Mouse (Mus musculus) forebrain, postnatal 0 days (tissue): ENCODE results near the gene Galnt6. TPM values are rescaled to one million over a fixed set of nuclear protein-coding genes. Genes with fewer than 3 reads are reported as not detected.

Source experiments
- ATAC-seq: fragments of 200-750 bp; cut with Nextera tagmentation; 2 replicates; pipeline ENCODE4 v1.8.0; 2017; ENCODE audit warnings: mild to moderate bottlenecking, moderate library complexity
- DNase-seq: peaks from one replicate; pipeline ENCODE4 v3.0.0-alpha.2; 2015
- H3K27ac ChIP-seq: fragments of 300-500 bp; sonication (generic); 2 replicates; pipeline ENCODE4 v1.5.1; 2014; ENCODE audit warnings: low read depth, mild to moderate bottlenecking, antibody characterized with exemption, low read length, moderate library complexity, mixed read lengths
- H3K27me3 ChIP-seq: fragments of 300-500 bp; sonication (generic); 2 replicates; pipeline ENCODE4 v1.6.1; 2014; ENCODE audit warnings: mild to moderate bottlenecking, low read length, mixed read lengths; ENCODE audit not compliant: insufficient read depth
- H3K36me3 ChIP-seq: fragments of 300-500 bp; sonication (generic); 2 replicates; pipeline ENCODE4 v1.6.1; 2014; ENCODE audit warnings: mild to moderate bottlenecking, moderate library complexity; ENCODE audit not compliant: insufficient read depth
- H3K4me1 ChIP-seq: fragments of 300-500 bp; sonication (generic); 2 replicates; pipeline ENCODE4 v1.6.1; 2014; ENCODE audit warnings: antibody characterized with exemption; ENCODE audit not compliant: insufficient read depth
- H3K4me2 ChIP-seq: fragments of 300-500 bp; sonication (generic); 2 replicates; pipeline ENCODE4 v1.6.1; 2014; ENCODE audit warnings: low read depth, mild to moderate bottlenecking, moderate library complexity
- H3K4me3 ChIP-seq: fragments of 300-500 bp; sonication (generic); 2 replicates; pipeline ENCODE4 v1.5.1; 2014; ENCODE audit warnings: low read depth, low read length, mixed read lengths
- H3K9ac ChIP-seq: fragments of 300-500 bp; sonication (generic); 2 replicates; pipeline ENCODE4 v1.6.1; 2014; ENCODE audit warnings: mild to moderate bottlenecking
- H3K9me3 ChIP-seq: fragments of 300-500 bp; sonication (generic); 2 replicates; pipeline ENCODE4 v1.6.1; 2016; ENCODE audit warnings: low read length
- CTCF ChIP-seq: sonication (generic); IDR thresholded peaks from 2 replicates; pipeline ENCODE4 v1.5.1; 2016; ENCODE audit warnings: antibody characterized with exemption, control low read depth, low read depth
- WGBS: fragments of 180-500 bp; shearing (Covaris S2); extraction: QIAGEN DNeasy Blood & Tissue Kit; methylation state at CpG from one replicate; pipeline ENCODE4 v1.1.7; 2014; 5-methylcytosine and 5-hydroxymethylcytosine counted together
- microRNA-seq, 2 experiments: library from miRNA; unstranded; fragments of <30 nt; microRNA quantifications; one replicate each; pipeline ENCODE4; 2016
- polyA plus RNA-seq: library from polyadenylated mRNA; unstranded; fragments of >200 nt; fragmentation: Nextera tagmentation; extraction: Ambion mirVana; gene quantifications from 2 replicates; pipeline ENCODE4 v1.2.1, GENCODE M21; 2015
- total RNA-seq: library from RNA; depleted of rRNA; stranded (reverse); fragments of >200 nt; gene quantifications from 2 replicates; pipeline ENCODE4 v1.2.3, GENCODE M21; 2014; rRNA removed

The Galnt6 gene
- total and polyA plus RNA-seq, 2 experiments from 2014 or later: 0.47 to 1.5 TPM

DNA sequence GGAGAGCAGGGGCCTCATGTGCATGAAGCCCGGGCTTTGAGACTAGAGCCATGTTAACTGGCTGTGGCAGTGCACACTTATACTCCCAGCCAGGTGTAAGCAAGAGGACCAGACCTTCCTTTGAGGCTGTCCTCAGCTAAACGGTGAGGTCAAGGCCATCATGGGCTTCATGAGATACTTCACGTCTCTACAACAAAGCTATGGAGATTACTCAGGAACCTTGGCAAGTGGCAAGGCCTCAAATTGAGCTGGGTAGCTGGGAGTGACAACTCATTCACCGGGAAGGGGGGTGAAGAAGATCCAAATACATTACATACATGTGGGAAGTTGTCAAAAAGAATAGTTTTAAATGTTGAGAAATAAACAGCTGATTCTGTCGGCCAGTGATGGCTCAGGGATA, 68.4 kb downstream of the Galnt6 start:
- Histone ChIP-seq H3K9ac (no peak overlapping the region), H3K36me3 (no peaks in the 10 kb centered on the region), H3K4me2 (no peak overlapping the region), H3K9me3 (no peaks in the 10 kb centered on the region), H3K4me1 (no peaks in the 10 kb centered on the region), H3K27ac (no peak overlapping the region), H3K4me3 (no peak overlapping the region), H3K27me3 (no peaks in the 10 kb centered on the region)
- DNase-seq (no peak), ATAC-seq (no peak)
- no peak for TF ChIP-seq CTCF
- WGBS: 91% methylated on average over 5 of the region's 5 CpGs

GRCm38 (mm10) chr15:100660306-100660705, 68.9 kb downstream of the Galnt6 start:
- no peak overlapping the region for H3K9ac ChIP-seq
- H3K4me2 ChIP-seq: no peak overlapping the region
- H3K9me3 ChIP-seq: no peaks in the 10 kb centered on the region
- ATAC-seq (no peak), DNase-seq (no peak)
- H3K27ac ChIP-seq: no peak overlapping the region
- no peak overlapping the region for H3K4me3 ChIP-seq
- TF ChIP-seq CTCF: no peak
- H3K27me3 ChIP-seq: no peaks in the 10 kb centered on the region
- no peaks in the 10 kb centered on the region for H3K4me1 ChIP-seq
- H3K36me3 ChIP-seq: no peaks in the 10 kb centered on the region
- 72% methylated on average over 9 of the region's 9 CpGs for WGBS

DNA sequence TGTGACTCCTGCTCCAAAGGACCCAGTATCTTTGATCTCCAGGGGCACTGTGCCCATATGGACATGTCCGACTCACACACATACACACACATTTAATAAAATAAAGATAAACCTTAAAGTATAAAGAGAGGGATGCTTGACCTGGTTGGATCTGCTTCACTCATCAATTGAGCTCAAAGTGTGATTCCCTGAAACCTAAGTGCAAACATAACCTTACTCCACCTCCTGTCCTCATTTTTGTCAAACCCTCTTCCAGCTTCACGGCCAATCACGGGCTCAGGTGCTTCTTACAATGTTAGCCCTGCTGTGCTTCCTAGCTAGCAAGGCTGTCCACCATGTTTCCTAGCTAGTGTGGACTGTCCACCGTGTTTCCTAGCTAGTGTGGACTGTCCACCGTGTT, 74.0 kb downstream of the Galnt6 start:
- no peak for TF ChIP-seq CTCF
- no peak overlapping the region for H3K4me3 ChIP-seq
- no peaks in the 10 kb centered on the region for H3K36me3 ChIP-seq

DNA sequence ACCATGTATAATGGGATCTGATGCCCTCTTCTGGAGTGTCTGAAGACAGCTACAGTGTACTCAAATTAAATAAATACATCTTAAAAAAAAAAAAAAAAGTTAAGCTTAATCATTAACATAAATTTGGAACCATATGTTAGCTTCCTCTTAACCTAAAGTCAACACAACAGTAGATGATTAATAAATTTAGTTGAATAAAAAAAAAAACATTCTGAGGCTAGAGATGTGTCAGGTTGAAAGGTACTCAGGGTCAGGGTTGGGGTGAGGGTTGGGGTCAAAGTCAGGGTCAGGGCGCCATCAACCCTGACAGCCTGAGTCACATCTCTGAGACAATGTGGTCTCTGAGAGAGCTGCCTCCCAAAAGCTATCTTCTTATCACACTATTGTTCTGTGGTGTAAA, 74.9 kb downstream of the Galnt6 start:
- no peak overlapping the region for H3K27ac ChIP-seq
- no peak for DNase-seq
- no peak for TF ChIP-seq CTCF

More for the DNA sequence above, 74.0 kb downstream of the Galnt6 start:
- H3K27me3 ChIP-seq: no peaks in the 10 kb centered on the region
- H3K4me2 ChIP-seq: no peak overlapping the region
- no peak overlapping the region for H3K27ac ChIP-seq
- no peak overlapping the region for H3K9ac ChIP-seq
- DNase-seq: no peak
- no peaks in the 10 kb centered on the region for H3K4me1 ChIP-seq
- no peaks in the 10 kb centered on the region for H3K9me3 ChIP-seq
- 89% methylated on average over 5 of the region's 5 CpGs for WGBS
- no peak for ATAC-seq

DNA sequence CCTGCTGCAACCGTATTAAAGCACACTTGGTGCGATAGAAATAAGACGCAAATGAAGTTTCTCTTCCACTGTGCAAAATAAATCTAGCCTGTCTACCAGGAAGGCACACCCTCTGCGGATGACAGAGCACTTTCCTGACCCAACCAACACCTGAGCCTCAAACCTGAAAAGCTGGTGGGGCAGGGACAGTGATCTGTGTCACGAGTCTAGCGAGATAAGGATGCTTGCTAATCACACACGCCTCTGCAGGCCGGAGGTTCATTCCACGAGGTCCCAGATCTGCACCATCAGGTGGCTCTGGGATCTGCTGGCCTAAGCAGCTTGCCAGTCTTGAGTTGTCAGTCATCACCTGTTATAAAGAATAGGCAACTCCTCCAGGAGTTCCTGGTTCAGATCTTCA, 77.6 kb downstream of the Galnt6 start:
- no peak overlapping the region for H3K4me2 ChIP-seq
- H3K4me1 ChIP-seq: no peaks in the 10 kb centered on the region
- no peak overlapping the region for H3K4me3 ChIP-seq
- DNase-seq: no peak
- no peaks in the 10 kb centered on the region for H3K9me3 ChIP-seq
- no peaks in the 10 kb centered on the region for H3K36me3 ChIP-seq
- H3K27me3 ChIP-seq: no peaks in the 10 kb centered on the region
- no peak for TF ChIP-seq CTCF
- WGBS: 89% methylated on average over 9 of the region's 9 CpGs
- no peak for ATAC-seq
- no peak overlapping the region for H3K27ac ChIP-seq
- no peak overlapping the region for H3K9ac ChIP-seq

More for the DNA sequence above, 74.9 kb downstream of the Galnt6 start:
- no peak overlapping the region for H3K9ac ChIP-seq
- no peaks in the 10 kb centered on the region for H3K27me3 ChIP-seq
- H3K4me1 ChIP-seq: no peaks in the 10 kb centered on the region
- H3K4me3 ChIP-seq: no peak overlapping the region
- no peak overlapping the region for H3K4me2 ChIP-seq
- WGBS: 94% methylated on average over 1 of the region's 1 CpGs
- ATAC-seq: no peak
- H3K9me3 ChIP-seq: no peaks in the 10 kb centered on the region
- no peaks in the 10 kb centered on the region for H3K36me3 ChIP-seq

- no peak for TF ChIP-seq CTCF
- H3K4me2 ChIP-seq: no peak overlapping the region
- 83% methylated on average over 10 of the region's 10 CpGs for WGBS
- H3K9me3 ChIP-seq: no peaks in the 10 kb centered on the region
- H3K27ac ChIP-seq: no peak overlapping the region
- no peak overlapping the region for H3K9ac ChIP-seq
- H3K36me3 ChIP-seq: no peaks in the 10 kb centered on the region
- DNase-seq (no peak), ATAC-seq (no peak)
- H3K4me3 ChIP-seq: no peak overlapping the region
- no peaks in the 10 kb centered on the region for H3K27me3 ChIP-seq
- H3K4me1 ChIP-seq: no peaks in the 10 kb centered on the region
Observed at GRCm38 (mm10) chr15:100650111-100650510, 79.1 kb downstream of the Galnt6 start.

DNA sequence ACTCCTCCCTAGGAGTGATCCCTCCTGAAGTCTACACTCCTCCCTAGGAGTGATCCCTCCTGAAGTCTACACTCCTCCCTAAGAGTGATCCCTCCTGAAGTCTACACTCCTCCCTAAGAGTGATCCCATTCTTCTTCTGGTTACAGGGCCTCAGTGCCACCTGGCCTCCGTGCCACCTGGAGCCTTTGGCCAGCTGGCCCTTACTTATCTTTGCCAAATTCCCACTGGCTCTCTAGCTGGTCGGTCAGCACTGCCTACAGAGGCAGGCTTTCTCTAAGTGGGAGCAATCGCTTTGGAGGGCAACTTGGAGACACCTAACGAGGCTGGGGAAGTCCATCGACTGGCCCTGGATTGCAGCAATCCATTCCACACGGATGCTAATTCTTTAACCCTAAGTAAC, 83.0 kb downstream of the Galnt6 start:
- no peak for DNase-seq
- no peak for ATAC-seq
- Histone ChIP-seq H3K36me3 (no peaks in the 10 kb centered on the region), H3K27ac (no peak overlapping the region), H3K9ac (no peak overlapping the region), H3K9me3 (no peaks in the 10 kb centered on the region), H3K4me2 (no peak overlapping the region), H3K4me3 (no peak overlapping the region), H3K27me3 (no peaks in the 10 kb centered on the region), H3K4me1 (no peaks in the 10 kb centered on the region)
- TF ChIP-seq CTCF: no peak
- 74% methylated on average over 6 of the region's 6 CpGs for WGBS

DNA sequence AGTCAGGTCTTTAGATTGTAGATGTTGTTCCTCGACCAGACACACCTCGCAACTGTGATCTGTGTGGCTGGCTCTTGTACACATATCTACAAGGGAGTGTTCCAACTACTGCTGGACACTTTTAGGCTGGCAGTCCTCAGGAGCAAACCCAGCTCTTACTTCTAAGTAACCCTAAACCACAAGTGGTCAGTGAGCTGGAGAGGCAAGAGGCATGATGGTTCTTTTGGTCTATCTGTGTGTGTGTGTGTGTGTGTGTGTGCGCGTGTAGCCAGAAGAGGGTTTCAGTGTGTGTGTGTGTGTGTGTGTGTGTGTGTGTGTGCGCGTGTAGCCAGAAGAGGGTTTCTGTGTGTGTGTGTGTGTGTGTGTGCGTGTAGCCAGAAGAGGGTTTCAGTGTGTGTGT, 86.7 kb downstream of the Galnt6 start:
- Histone ChIP-seq H3K4me3 (no peak overlapping the region), H3K9me3 (no peaks in the 10 kb centered on the region), H3K4me2 (no peak overlapping the region), H3K4me1 (no peaks in the 10 kb centered on the region), H3K27ac (no peak overlapping the region), H3K9ac (no peak overlapping the region), H3K27me3 (peaks cover 7% of the 10 kb centered on the region), H3K36me3 (no peaks in the 10 kb centered on the region)
- no peak for ATAC-seq
- no peak for TF ChIP-seq CTCF
- 95% methylated on average over 7 of the region's 7 CpGs for WGBS
- no peak for DNase-seq

Small RNA genes lying within 50 kb of the gene (microRNA-seq; reads per million reads assigned to microRNA genes)
- gene Mir6961: 0 reads per million in 2 experiments

Other genes with a start within 250 kb of the Galnt6 start
- 56.8 and 67.1 TPM in 2 replicates for gene Csrnp2, start 233.9 kb downstream of the Galnt6 start, total RNA-seq
- 29.4 and 36.3 TPM in 2 replicates for gene Csrnp2, start 233.9 kb downstream of the Galnt6 start, polyA plus RNA-seq
- gene Tfcp2, start 177.4 kb downstream of the Galnt6 start, total RNA-seq: 25.5 and 34.5 TPM in 2 replicates
- 18.2 and 29.0 TPM in 2 replicates for gene Tfcp2, start 177.4 kb downstream of the Galnt6 start, polyA plus RNA-seq
- gene Pou6f1, start 129.4 kb downstream of the Galnt6 start, total RNA-seq: 72.4 and 77.4 TPM in 2 replicates
- 32.2 and 33.3 TPM in 2 replicates for gene Pou6f1, start 129.4 kb downstream of the Galnt6 start, polyA plus RNA-seq
- 81.9 and 92.3 TPM in 2 replicates for gene Dazap2, start 114.0 kb downstream of the Galnt6 start, total RNA-seq
- gene Dazap2, start 114.0 kb downstream of the Galnt6 start, polyA plus RNA-seq: 162 and 190 TPM in 2 replicates
- gene Smagp, start 92.4 kb downstream of the Galnt6 start, total RNA-seq: 2.3 and 6.2 TPM in 2 replicates
- gene Smagp, start 92.4 kb downstream of the Galnt6 start, polyA plus RNA-seq: 3.9 TPM in 2 replicates
- gene Bin2, start 59.8 kb downstream of the Galnt6 start, total RNA-seq: 1.4 and 1.6 TPM in 2 replicates
- 0.58 and 1.4 TPM in 2 replicates for gene Bin2, start 59.8 kb downstream of the Galnt6 start, polyA plus RNA-seq
- 0.62 and 5.1 TPM in 2 replicates for gene Cela1, start 41.5 kb downstream of the Galnt6 start, total RNA-seq
- gene Cela1, start 41.5 kb downstream of the Galnt6 start, polyA plus RNA-seq: 0.81 and 1.2 TPM in 2 replicates
- gene Slc4a8, start 32.4 kb upstream of the Galnt6 start, total RNA-seq: 17.8 and 38.3 TPM in 2 replicates
- 30.3 and 31.2 TPM in 2 replicates for gene Slc4a8, start 32.4 kb upstream of the Galnt6 start, polyA plus RNA-seq
- 22.1 and 26.9 TPM in 2 replicates for gene Scn8a, start 140.5 kb upstream of the Galnt6 start, total RNA-seq
- gene Scn8a, start 140.5 kb upstream of the Galnt6 start, polyA plus RNA-seq: 11.7 and 15.5 TPM in 2 replicates